Mouse (Mus musculus) B cell, adult 2 months (primary cell): ENCODE data around the gene Phldb2.

Source experiments
- DNase-seq, 2 experiments: peaks; one replicate each; pipeline ENCODE4 v3.0.0; 2022

Phldb2 gene

DNA sequence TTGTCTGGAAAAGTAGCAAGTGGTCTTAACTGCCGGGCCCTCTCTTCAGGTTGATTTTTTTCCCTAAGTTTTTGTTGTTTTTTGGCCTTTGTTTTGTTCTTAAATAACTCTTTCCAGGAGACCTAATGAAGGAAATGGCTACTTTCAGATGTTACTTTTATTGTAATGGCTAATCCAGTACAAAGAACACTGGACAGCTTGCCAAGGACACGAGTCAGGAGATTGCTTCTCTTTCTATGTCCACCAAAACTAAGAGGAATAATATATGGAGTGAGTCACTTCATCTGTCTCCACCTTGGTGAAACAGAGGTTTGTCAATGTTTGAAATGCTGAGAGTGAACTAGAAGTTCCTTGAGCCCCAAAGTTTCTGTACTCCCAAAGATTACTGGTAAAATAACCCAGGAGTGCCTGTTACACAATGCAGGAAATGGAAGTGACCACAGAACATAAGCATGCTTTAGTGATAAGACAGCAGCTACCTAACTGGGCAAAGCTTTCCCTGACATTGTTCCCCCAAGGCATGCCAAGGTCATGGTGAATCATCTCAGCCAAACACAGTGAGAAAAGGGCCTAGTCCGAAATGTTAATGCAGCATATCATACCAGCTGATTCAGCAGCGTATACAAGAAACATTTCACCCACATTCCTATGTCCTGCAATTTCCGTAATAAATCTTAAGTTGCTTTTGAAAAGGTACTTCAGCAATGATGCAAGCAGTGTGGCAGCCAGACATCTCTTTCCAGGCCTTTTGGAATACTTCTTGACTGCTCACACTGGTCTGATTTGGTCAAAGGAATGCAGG is 115.7 kb downstream of the Phldb2 start:
- no peak for DNase-seq

GRCm38 (mm10) chr16:45832747-45833108 is 120.7 kb downstream of the Phldb2 start:
- no peak for DNase-seq

GRCm38 (mm10) chr16:45832061-45832746 is 121.2 kb downstream of the Phldb2 start:
- no peak for DNase-seq

GRCm38 (mm10) chr16:45831094-45831872 is 122.1 kb downstream of the Phldb2 start:
- DNase-seq: no peak

GRCm38 (mm10) chr16:45830096-45830866 is 123.1 kb downstream of the Phldb2 start:
- no peak for DNase-seq

GRCm38 (mm10) chr16:45825309-45825708 is 128.1 kb downstream of the Phldb2 start:
- no peak for DNase-seq

GRCm38 (mm10) chr16:45824025-45824424 is 129.4 kb downstream of the Phldb2 start:
- DNase-seq: no peak

- DNase-seq: no peak
These were observed 133.5 kb downstream of the Phldb2 start for GRCm38 (mm10) chr16:45819911-45820310.

GRCm38 (mm10) chr16:45817795-45818194 is 135.6 kb downstream of the Phldb2 start:
- no peak for DNase-seq

DNA sequence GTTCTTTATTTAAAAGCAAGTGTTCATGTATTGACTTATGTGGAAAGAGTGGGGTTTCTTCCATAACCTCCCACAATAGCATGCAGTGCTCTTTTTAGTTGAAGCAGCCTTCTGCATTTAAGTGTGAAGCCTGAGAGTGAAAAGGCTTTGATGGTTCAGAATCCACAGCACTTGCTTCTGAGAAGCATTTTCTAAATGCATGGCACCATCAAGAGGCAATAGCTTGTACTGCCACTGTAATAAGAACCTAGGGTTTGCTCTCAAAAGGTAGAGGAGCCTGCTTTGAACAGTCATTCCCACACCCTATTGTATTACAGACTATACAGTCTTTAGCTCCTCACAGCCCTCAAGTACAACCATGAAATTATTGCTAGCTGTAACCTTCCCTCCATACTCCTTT is 136.7 kb downstream of the Phldb2 start:
- DNase-seq: no peak

- no peak for DNase-seq
These were observed 138.8 kb downstream of the Phldb2 start for GRCm38 (mm10) chr16:45814611-45815010.

- DNase-seq: no peak
These were observed 141.6 kb downstream of the Phldb2 start for GRCm38 (mm10) chr16:45811788-45812187.

DNA sequence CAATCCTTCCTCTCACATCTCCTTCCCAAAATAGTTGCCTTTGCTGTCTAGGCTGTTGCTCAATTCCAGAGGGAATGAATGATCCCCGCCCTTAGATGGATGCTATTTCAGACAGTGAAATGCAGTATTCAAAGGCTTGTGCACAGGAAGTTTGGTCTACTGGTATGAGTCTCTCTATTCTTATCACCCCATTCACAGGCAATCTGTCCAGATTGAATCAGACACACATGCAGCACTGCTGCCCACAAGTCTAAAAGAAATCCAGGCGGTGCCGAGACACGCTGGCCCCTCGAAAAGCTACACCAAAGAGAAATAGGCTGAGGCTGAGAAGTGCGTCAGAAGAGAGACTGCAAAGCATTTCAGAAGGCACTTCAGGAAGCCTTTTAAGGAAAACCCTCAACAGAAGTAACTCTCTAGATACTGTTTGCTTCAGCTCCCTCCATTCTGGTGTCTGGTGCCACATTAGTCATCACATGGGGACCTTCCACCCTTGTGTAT is 142.5 kb downstream of the Phldb2 start:
- no peak for DNase-seq

- no peak for DNase-seq
These were observed 143.2 kb downstream of the Phldb2 start for GRCm38 (mm10) chr16:45810155-45810554.

GRCm38 (mm10) chr16:45804708-45805107 is 148.7 kb downstream of the Phldb2 start:
- no peak for DNase-seq

- no peak for DNase-seq
These were observed 153.0 kb downstream of the Phldb2 start for GRCm38 (mm10) chr16:45800406-45800805.

DNA sequence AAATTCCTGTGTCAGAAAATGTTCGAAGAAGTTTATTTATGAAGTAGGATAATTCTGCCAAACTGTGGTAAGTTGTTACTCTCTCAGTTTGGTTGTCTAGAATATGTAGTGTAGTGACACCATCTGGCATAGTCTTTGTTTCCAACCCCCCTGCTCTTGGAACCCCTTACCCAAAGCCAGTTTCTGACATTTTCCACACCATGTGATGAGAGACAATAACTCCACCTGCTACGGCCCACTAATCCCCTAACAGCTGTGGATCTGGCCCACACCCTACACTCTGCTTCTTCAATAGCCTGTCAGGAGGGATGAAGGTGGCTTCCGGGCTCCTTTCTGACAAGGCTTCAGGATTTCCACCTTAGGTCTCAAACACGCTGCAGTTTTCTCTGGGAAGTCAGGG is 154.2 kb downstream of the Phldb2 start:
- no peak for DNase-seq

DNA sequence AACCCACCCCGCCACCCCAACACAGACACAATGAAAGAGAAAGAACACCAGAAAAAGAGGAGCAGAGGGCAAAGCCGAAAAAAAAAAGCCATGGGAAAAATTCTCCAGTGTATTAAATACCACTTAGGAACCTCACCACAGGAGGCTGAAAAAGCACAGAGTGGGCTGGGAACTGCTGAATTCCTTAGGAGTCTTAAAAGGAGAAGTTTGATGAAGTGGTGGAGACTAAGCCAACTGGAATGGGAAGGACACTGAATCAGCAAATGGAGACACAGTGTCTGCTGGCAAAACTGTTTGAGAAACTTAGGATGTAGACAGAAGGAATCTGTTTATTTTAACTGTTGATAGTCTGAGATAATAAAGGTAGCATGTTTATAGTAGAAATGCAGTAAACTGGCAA is 154.8 kb downstream of the Phldb2 start:
- DNase-seq: no peak

DNA sequence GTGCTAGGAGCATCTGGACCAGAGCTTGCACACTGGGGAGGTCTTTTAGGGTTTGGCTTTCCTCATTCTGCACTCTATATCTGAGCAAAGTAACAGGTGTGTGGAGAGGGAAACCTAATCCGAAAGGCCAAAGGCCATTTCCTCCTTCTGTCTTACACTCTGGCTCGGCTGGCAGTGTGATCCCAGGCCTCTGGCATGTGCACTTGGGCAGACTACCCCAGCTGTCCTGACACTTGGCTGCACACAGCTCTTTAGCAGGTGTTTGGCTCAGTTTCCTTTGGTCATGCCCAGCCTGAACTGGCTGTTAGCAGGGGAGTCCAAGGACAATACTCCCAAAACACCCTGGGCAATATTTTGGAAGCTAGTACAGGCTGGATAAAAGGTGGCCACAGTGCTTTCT is 156.6 kb downstream of the Phldb2 start:
- no peak for DNase-seq

GRCm38 (mm10) chr16:45795188-45795693 is 158.2 kb downstream of the Phldb2 start:
- DNase-seq: no peak

DNA sequence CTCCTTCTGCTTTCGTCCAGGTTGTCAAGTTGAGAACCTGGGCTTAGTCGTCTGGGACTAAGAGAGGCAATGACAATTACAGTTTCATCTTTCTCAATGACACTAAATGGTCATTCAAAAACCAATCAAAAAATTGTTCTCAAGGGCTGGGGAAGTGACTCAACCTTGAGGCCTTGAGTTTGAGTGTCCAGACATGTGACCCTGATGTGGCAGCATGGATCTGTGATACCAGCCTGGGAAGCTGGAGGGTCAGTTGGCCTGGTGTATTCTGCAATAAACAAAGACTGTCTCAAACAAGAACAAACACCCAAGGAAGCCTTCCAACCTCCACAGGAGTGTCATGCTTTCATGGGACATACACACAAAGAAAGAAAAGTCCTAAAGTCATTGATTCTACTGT is 160.6 kb downstream of the Phldb2 start:
- no peak for DNase-seq

GRCm38 (mm10) chr16:45791286-45791685 is 162.1 kb downstream of the Phldb2 start:
- DNase-seq: no peak
